Mouse (Mus musculus) hindbrain, postnatal 0 days (tissue): ENCODE results near the gene Inpp5k. TPM values are rescaled to one million over a fixed set of nuclear protein-coding genes. Genes with fewer than 3 reads are reported as not detected.
"Not testable (repeated sequence)": the region's sequence is repeated elsewhere in the genome, so short reads cannot be mapped to it uniquely, and the experiment has no call there.

Experiments
- ATAC-seq: fragments of 200-750 bp; cut with Nextera tagmentation; 2 replicates; pipeline ENCODE4 v1.8.0; 2017; ENCODE audit warnings: mild to moderate bottlenecking, moderate TSS enrichment, moderate library complexity
- DNase-seq: peaks from one replicate; pipeline ENCODE4 v3.0.0-alpha.2; 2015; ENCODE audit warnings: low spot score
- H3K27ac ChIP-seq: fragments of 300-500 bp; sonication (generic); 2 replicates; pipeline ENCODE4 v1.5.1; 2014; ENCODE audit warnings: mild to moderate bottlenecking
- H3K27me3 ChIP-seq: fragments of 300-500 bp; sonication (generic); 2 replicates; pipeline ENCODE4 v1.6.1; 2014; ENCODE audit warnings: low read length, mixed read lengths; ENCODE audit not compliant: insufficient read depth
- H3K36me3 ChIP-seq: fragments of 300-500 bp; sonication (generic); 2 replicates; pipeline ENCODE4 v1.6.1; 2014; ENCODE audit warnings: low read length, mixed read lengths; ENCODE audit not compliant: insufficient read depth
- H3K4me1 ChIP-seq: fragments of 300-500 bp; sonication (generic); 2 replicates; pipeline ENCODE4 v1.6.1; 2014; ENCODE audit warnings: antibody characterized with exemption, low read length, mixed read lengths; ENCODE audit not compliant: insufficient read depth
- H3K4me2 ChIP-seq: fragments of 300-500 bp; sonication (generic); 2 replicates; pipeline ENCODE4 v1.6.1; 2014; ENCODE audit warnings: low read depth, mild to moderate bottlenecking, low read length, moderate library complexity, mixed read lengths
- H3K4me3 ChIP-seq: fragments of 300-500 bp; sonication (generic); 2 replicates; pipeline ENCODE4 v1.5.1; 2014; ENCODE audit warnings: low read length
- H3K9ac ChIP-seq: fragments of 300-500 bp; sonication (generic); replicated peaks from 2 replicates; pipeline ENCODE4 v1.6.1; 2014; ENCODE audit warnings: mild to moderate bottlenecking, low read length, moderate library complexity, mixed read lengths
- H3K9me3 ChIP-seq: fragments of 300-500 bp; sonication (generic); 2 replicates; pipeline ENCODE4 v1.6.1; 2016; ENCODE audit warnings: low read length, mixed read lengths
- CTCF ChIP-seq: IDR thresholded peaks from 2 replicates; pipeline ENCODE4 v1.5.1; 2016; ENCODE audit warnings: antibody characterized with exemption, control low read depth, low read depth
- WGBS: fragments of 180-500 bp; shearing (Covaris S2); extraction: QIAGEN DNeasy Blood & Tissue Kit; methylation state at CpG from one replicate; pipeline ENCODE4 v1.1.7; 2014; 5-methylcytosine and 5-hydroxymethylcytosine counted together
- polyA plus RNA-seq: library from polyadenylated mRNA; unstranded; fragments of >200 nt; fragmentation: Nextera tagmentation; extraction: Ambion mirVana; gene quantifications from 2 replicates; pipeline ENCODE4 v1.2.1, GENCODE M21; 2015
- total RNA-seq: library from RNA; depleted of rRNA; stranded (reverse); fragments of >200 nt; gene quantifications from 2 replicates; pipeline ENCODE4 v1.2.3, GENCODE M21; 2014; rRNA removed

The Inpp5k gene
- total and polyA plus RNA-seq, 2 experiments from 2014 or later, result 43.9 to 52.1 TPM

GRCm38 (mm10) chr11:75687343-75687993, 56.7 kb downstream of the Inpp5k start:
- H3K9me3 ChIP-seq, result no peaks in the 10 kb centered on the region
- no peaks in the 10 kb centered on the region for H3K27me3 ChIP-seq
- no peak overlapping the region for H3K4me3 ChIP-seq
- no peak for TF ChIP-seq CTCF
- H3K4me2 ChIP-seq, result no peak overlapping the region
- H3K9ac ChIP-seq, result no peak overlapping the region
- no peak for DNase-seq
- H3K27ac ChIP-seq, result no peak overlapping the region
- WGBS, result 84% methylated on average over 2 of the region's 2 CpGs
- no peak for ATAC-seq
- H3K4me1 ChIP-seq, result no peaks in the 10 kb centered on the region
- peaks cover 6% of the 10 kb centered on the region; the same call in 1 of the 2 replicates for H3K36me3 ChIP-seq

- TF ChIP-seq CTCF, result no peak
- Histone ChIP-seq H3K36me3 (peaks cover 9% of the 10 kb centered on the region; the same call in 1 of the 2 replicates), H3K9ac (no peak overlapping the region), H3K4me3 (no peak overlapping the region), H3K27ac (no peak overlapping the region), H3K4me2 (no peak overlapping the region), H3K9me3 (no peaks in the 10 kb centered on the region), H3K4me1 (no peaks in the 10 kb centered on the region), H3K27me3 (no peaks in the 10 kb centered on the region)
- DNase-seq (no peak), ATAC-seq (no peak)
- WGBS, result 87% methylated on average over 2 of the region's 2 CpGs
These were observed 57.3 kb downstream of the Inpp5k start for GRCm38 (mm10) chr11:75688132-75688531.

DNA sequence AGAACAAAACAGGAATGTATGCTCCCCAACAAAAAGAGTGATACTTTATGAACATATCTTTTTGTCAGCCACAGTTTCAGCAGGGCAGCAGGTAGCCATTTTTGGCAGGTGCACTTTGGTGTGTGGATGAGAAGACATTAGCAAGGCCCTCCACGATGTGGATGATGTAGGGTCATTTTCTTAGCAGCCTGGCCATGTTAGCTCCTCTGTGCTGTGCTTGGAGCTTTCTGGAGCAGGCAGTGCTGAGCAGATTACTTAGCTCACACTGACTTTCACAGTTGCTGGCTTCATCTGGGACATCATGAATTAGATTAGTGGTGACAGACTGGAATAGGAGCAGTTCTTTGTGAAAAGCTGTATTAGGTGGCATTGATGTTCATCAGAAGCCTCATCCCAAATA, 59.2 kb downstream of the Inpp5k start:
- Histone ChIP-seq H3K9me3 (no peaks in the 10 kb centered on the region), H3K36me3 (peaks cover 21% of the 10 kb centered on the region; the same call in 1 of the 2 replicates), H3K4me2 (no peak overlapping the region), H3K27ac (no peak overlapping the region), H3K4me1 (no peaks in the 10 kb centered on the region), H3K9ac (no peak overlapping the region), H3K4me3 (no peak overlapping the region), H3K27me3 (no peaks in the 10 kb centered on the region)
- 78% methylated on average over 1 of the region's 1 CpGs for WGBS
- TF ChIP-seq CTCF, result no peak
- ATAC-seq, result no peak
- no peak for DNase-seq

- Histone ChIP-seq H3K4me3 (no peak overlapping the region), H3K36me3 (peaks cover 21% of the 10 kb centered on the region; the same call in 1 of the 2 replicates), H3K4me2 (no peak overlapping the region), H3K27me3 (no peaks in the 10 kb centered on the region), H3K4me1 (no peaks in the 10 kb centered on the region), H3K9ac (no peak overlapping the region), H3K27ac (no peak overlapping the region), H3K9me3 (no peaks in the 10 kb centered on the region)
- DNase-seq (no peak), ATAC-seq (no peak)
- no peak for TF ChIP-seq CTCF
These were observed 60.3 kb downstream of the Inpp5k start for GRCm38 (mm10) chr11:75691047-75691446.

DNA sequence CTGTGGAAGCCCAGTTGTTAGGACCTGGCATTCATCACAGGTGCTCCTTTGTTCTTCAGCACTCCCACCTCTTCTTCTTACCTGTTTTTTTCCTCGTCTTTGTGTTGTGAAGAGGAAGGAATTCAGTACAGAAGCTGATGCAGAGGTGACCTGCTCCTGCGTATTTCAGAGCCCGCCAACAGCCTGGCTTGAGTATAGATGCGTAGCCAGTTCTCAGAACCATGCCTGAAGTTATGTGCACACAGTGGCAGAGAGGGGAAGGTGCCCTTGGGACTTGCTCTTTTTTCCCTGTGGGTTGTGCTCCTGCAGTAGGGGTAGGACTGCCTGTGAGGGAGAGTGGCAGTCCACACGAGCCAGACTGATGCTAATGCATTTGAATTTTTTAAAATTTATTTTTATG, 62.8 kb downstream of the Inpp5k start:
- Histone ChIP-seq H3K4me1 (no peaks in the 10 kb centered on the region), H3K4me2 (no peak overlapping the region), H3K9me3 (no peaks in the 10 kb centered on the region), H3K27ac (no peak overlapping the region), H3K9ac (no peak overlapping the region), H3K36me3 (peaks cover 28% of the 10 kb centered on the region; the same call in 1 of the 2 replicates), H3K4me3 (no peak overlapping the region), H3K27me3 (no peaks in the 10 kb centered on the region)
- ATAC-seq, result no peak
- TF ChIP-seq CTCF, result no peak
- WGBS, result 95% methylated on average over 5 of the region's 5 CpGs
- DNase-seq, result no peak

- H3K9ac ChIP-seq, H3K4me1 ChIP-seq, DNase-seq, H3K27me3 ChIP-seq, H3K4me3 ChIP-seq, H3K27ac ChIP-seq, ATAC-seq, H3K4me2 ChIP-seq, H3K9me3 ChIP-seq: not testable (repeated sequence)
- H3K36me3 ChIP-seq, result peaks cover 35% of the 10 kb centered on the region; the same call in 1 of the 2 replicates
- WGBS, result 92% methylated on average over 3 of the region's 3 CpGs
These were observed 66.7 kb downstream of the Inpp5k start for GRCm38 (mm10) chr11:75697464-75697863.

Other genes with a start within 250 kb of the Inpp5k start
- 56.6 and 57.6 TPM in 2 replicates for gene Serpinf1, start 208.3 kb upstream of the Inpp5k start, total RNA-seq
- gene Serpinf1, start 208.3 kb upstream of the Inpp5k start, polyA plus RNA-seq, result 41.5 and 47.1 TPM in 2 replicates
- 0.05 TPM in 1 of 2 replicates, not detected in the other for gene Serpinf2, start 191.4 kb upstream of the Inpp5k start, total RNA-seq
- gene Serpinf2, start 191.4 kb upstream of the Inpp5k start, polyA plus RNA-seq, result not detected in 2 replicates
- gene Wdr81, start 176.3 kb upstream of the Inpp5k start, total RNA-seq, result 19.4 and 20.4 TPM in 2 replicates
- 3.9 and 4.1 TPM in 2 replicates for gene Wdr81, start 176.3 kb upstream of the Inpp5k start, polyA plus RNA-seq
- 1.0 and 3.4 TPM in 2 replicates for gene Tlcd2, start 169.3 kb upstream of the Inpp5k start, total RNA-seq
- 1.5 and 1.6 TPM in 2 replicates for gene Tlcd2, start 169.3 kb upstream of the Inpp5k start, polyA plus RNA-seq
- gene Prpf8, start 144.2 kb upstream of the Inpp5k start, total RNA-seq, result 118 and 126 TPM in 2 replicates
- 25.9 and 29.4 TPM in 2 replicates for gene Prpf8, start 144.2 kb upstream of the Inpp5k start, polyA plus RNA-seq
- 3.9 and 6.6 TPM in 2 replicates for gene Rilp, start 120.9 kb upstream of the Inpp5k start, total RNA-seq
- 7.3 and 7.6 TPM in 2 replicates for gene Rilp, start 120.9 kb upstream of the Inpp5k start, polyA plus RNA-seq
- gene Scarf1, start 117.4 kb upstream of the Inpp5k start, total RNA-seq, result 3.3 and 3.7 TPM in 2 replicates
- gene Scarf1, start 117.4 kb upstream of the Inpp5k start, polyA plus RNA-seq, result 3.5 and 3.6 TPM in 2 replicates
- 31.3 and 36.2 TPM in 2 replicates for gene Slc43a2, start 99.3 kb upstream of the Inpp5k start, total RNA-seq
- gene Slc43a2, start 99.3 kb upstream of the Inpp5k start, polyA plus RNA-seq, result 17.2 and 17.8 TPM in 2 replicates
- gene Pitpna, start 42.9 kb upstream of the Inpp5k start, total RNA-seq, result 90.7 and 91.4 TPM in 2 replicates
- 95.9 and 109 TPM in 2 replicates for gene Pitpna, start 42.9 kb upstream of the Inpp5k start, polyA plus RNA-seq
- 20.5 and 22.4 TPM in 2 replicates for gene Myo1c, start 19.5 kb downstream of the Inpp5k start, total RNA-seq
- gene Myo1c, start 19.5 kb downstream of the Inpp5k start, polyA plus RNA-seq, result 9.3 and 9.5 TPM in 2 replicates
- gene Crk, start 48.3 kb downstream of the Inpp5k start, total RNA-seq, result 83.3 and 111 TPM in 2 replicates
- gene Crk, start 48.3 kb downstream of the Inpp5k start, polyA plus RNA-seq, result 82.3 and 82.5 TPM in 2 replicates
- 181 and 188 TPM in 2 replicates for gene Ywhae, start 101.9 kb downstream of the Inpp5k start, total RNA-seq
- 1,457 and 1,531 TPM in 2 replicates for gene Ywhae, start 101.9 kb downstream of the Inpp5k start, polyA plus RNA-seq
- gene Doc2b, start 165.1 kb downstream of the Inpp5k start, total RNA-seq, result 12.7 and 12.8 TPM in 2 replicates
- gene Doc2b, start 165.1 kb downstream of the Inpp5k start, polyA plus RNA-seq, result 4.0 and 4.3 TPM in 2 replicates